In genomic region chr17:31208654-31209053, GRCm38 (mm10) we compare ENCODE assay signal across 1 mouse cellular context.
TF ChIP-seq lines count a peak whose summit lies in the region.

No protein-coding gene starts in this region.

TF ChIP-seq in MEL, 35 proteins besides CTCF, POLR2A, EP300 and RAD21 (continued from another document):
- no peak; a peak in 1 of 4 replicates for TF ChIP-seq USF2 (IDR thresholded peaks at IDR 0.05; ENCODE audit: borderline replicate concordance in 1 of 2, insufficient read depth in 1 of 2, low read depth in 1 of 2, low read length in 2 of 2)
- TF ChIP-seq KAT2A (conservative IDR thresholded peaks at IDR 0.05; ENCODE audit: low read depth, low read length): no peak
- no peak for TF ChIP-seq MXI1 (IDR thresholded peaks at IDR 0.05; ENCODE audit: low read depth, low read length)
